Mouse (Mus musculus): ENCODE results near the gene Fhl1.
A peak's percentile ranks its signal among the peaks of the same experiment; 100 is the strongest.

- TF ChIP-seq CTCF (IDR thresholded peaks at IDR 0.05; ENCODE audit: low read depth) (no peak), EP300 (IDR thresholded peaks at IDR 0.05; ENCODE audit: low read depth) (peak; percentile 64)
Measured at GRCm38 (mm10) chrX:56760257-56760760, 28.7 kb downstream of the Fhl1 start.
